Mouse (Mus musculus) forebrain, embryonic 16.5 days (tissue): Measurements from ENCODE around the gene Zdhhc17. TPM values are rescaled to one million over a fixed set of nuclear protein-coding genes. Genes with fewer than 3 reads are reported as not detected.
A peak's percentile ranks its signal among the peaks of the same experiment; 100 is the strongest.

ENCODE experiments used
- ATAC-seq: fragments of 200-750 bp; cut with Nextera tagmentation; 2 replicates; pipeline ENCODE4 v1.8.0; 2017; ENCODE audit warnings: mild to moderate bottlenecking, moderate library complexity
- H3K27ac ChIP-seq: fragments of 300-500 bp; sonication (generic); 2 replicates; pipeline ENCODE4 v1.5.1; 2014; ENCODE audit warnings: low read length, control low read depth
- H3K27me3 ChIP-seq: fragments of 300-500 bp; sonication (generic); replicated peaks from 2 replicates; pipeline ENCODE4 v1.6.1; 2014; ENCODE audit warnings: low read length; ENCODE audit not compliant: control insufficient read depth, insufficient read depth
- H3K36me3 ChIP-seq: fragments of 300-500 bp; sonication (generic); 2 replicates; pipeline ENCODE4 v1.6.1; 2014; ENCODE audit not compliant: control insufficient read depth, insufficient read depth
- H3K4me1 ChIP-seq: fragments of 300-500 bp; sonication (generic); replicated peaks from 2 replicates; pipeline ENCODE4 v1.6.1; 2014; ENCODE audit warnings: low read length; ENCODE audit not compliant: control insufficient read depth, insufficient read depth
- H3K4me2 ChIP-seq: fragments of 300-500 bp; sonication (generic); 2 replicates; pipeline ENCODE4 v1.6.1; 2014; ENCODE audit warnings: mild to moderate bottlenecking, low read length, control low read depth
- H3K4me3 ChIP-seq: fragments of 300-500 bp; sonication (generic); replicated peaks from 2 replicates; pipeline ENCODE4 v1.5.1; 2014; ENCODE audit warnings: mild to moderate bottlenecking, low read length, control low read depth
- H3K9ac ChIP-seq: fragments of 300-500 bp; sonication (generic); replicated peaks from 2 replicates; pipeline ENCODE4 v1.6.1; 2014; ENCODE audit warnings: low read depth, low read length, control low read depth
- H3K9me3 ChIP-seq: fragments of 300-500 bp; sonication (generic); 2 replicates; pipeline ENCODE4 v1.6.1; 2016; ENCODE audit warnings: low read length; ENCODE audit not compliant: control insufficient read depth
- WGBS: fragments of 180-500 bp; shearing (Covaris S2); extraction: QIAGEN DNeasy Blood & Tissue Kit; methylation state at CpG from one replicate; pipeline ENCODE4 v1.1.7; 2014; 5-methylcytosine and 5-hydroxymethylcytosine counted together
- polyA plus RNA-seq: library from polyadenylated mRNA; unstranded; fragments of >200 nt; fragmentation: Nextera tagmentation; extraction: Ambion mirVana; gene quantifications from 2 replicates; pipeline ENCODE4 v1.2.1, GENCODE M21; 2015

Zdhhc17 gene
- polyA plus RNA-seq, 1 experiment from 2014 or later = 63.6 TPM

- no peak for ATAC-seq
- 0 out of 2 replicates have a peak, but pooled peaks cover 4% of the 10 kb centered on the region for H3K4me1 ChIP-seq
- no peak overlapping the region for H3K27ac ChIP-seq
- H3K27me3 ChIP-seq = no peaks in the 10 kb centered on the region
- 76% methylated on average over 4 of the region's 4 CpGs for WGBS
- no peak overlapping the region for H3K9ac ChIP-seq
- H3K36me3 ChIP-seq = peaks cover 27% of the 10 kb centered on the region
- H3K4me2 ChIP-seq = no peak overlapping the region
- H3K9me3 ChIP-seq = no peaks in the 10 kb centered on the region
- no peak overlapping the region for H3K4me3 ChIP-seq
Measured at GRCm38 (mm10) chr10:110951748-110952147, 58.2 kb downstream of the Zdhhc17 start.

DNA sequence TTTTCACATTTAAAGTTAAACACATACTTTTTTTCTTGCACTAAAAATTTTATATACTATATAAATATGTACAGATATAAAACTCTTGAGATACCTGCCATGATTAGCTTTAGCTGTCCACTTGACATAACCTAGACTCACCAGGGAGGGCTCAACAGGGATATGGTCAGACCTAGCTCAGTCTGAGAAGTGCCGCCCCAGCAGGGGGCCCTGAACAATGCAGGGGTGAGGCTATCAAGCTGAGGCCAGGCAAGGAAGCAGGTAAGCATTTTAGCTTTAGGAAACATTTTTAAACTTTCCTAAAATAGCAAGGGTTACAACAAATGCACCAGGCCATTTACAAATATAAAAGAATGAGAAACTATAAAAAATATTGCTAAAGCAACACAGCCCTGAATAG, 58.8 kb downstream of the Zdhhc17 start:
- Histone ChIP-seq H3K36me3 (peaks cover 27% of the 10 kb centered on the region), H3K27ac (no peak overlapping the region), H3K27me3 (no peaks in the 10 kb centered on the region), H3K4me1 (0 out of 2 replicates have a peak, but pooled peaks cover 4% of the 10 kb centered on the region), H3K4me3 (no peak overlapping the region), H3K4me2 (no peak overlapping the region), H3K9me3 (no peaks in the 10 kb centered on the region), H3K9ac (no peak overlapping the region)
- 90% methylated on average over 1 of the region's 1 CpGs for WGBS
- no peak for ATAC-seq

DNA sequence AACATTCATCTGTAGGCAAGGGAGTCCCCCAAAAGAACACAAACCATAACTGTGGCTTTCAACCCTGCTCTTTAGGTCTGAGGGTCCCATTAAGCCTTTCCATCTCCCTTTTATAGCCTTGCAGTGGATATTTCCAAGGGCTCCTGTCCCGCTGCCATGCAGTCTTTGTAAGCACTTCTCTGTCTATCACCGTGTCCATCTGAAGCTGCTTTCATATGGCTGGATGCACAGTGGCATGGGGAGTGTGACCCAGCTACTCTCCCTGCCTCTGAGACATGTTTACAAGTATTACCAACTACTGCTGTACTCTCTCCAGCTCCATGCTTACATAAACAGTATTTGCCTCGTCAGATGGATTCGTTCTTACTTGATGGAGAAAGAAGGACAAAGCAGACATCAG, 62.4 kb downstream of the Zdhhc17 start:
- no peak overlapping the region for H3K9ac ChIP-seq
- peaks cover 28% of the 10 kb centered on the region for H3K36me3 ChIP-seq
- 0 out of 2 replicates have a peak, but pooled peaks cover 4% of the 10 kb centered on the region for H3K4me1 ChIP-seq
- no peak overlapping the region for H3K4me2 ChIP-seq
- no peak overlapping the region for H3K4me3 ChIP-seq
- H3K9me3 ChIP-seq = no peaks in the 10 kb centered on the region
- 82% methylated on average over 4 of the region's 4 CpGs for WGBS
- H3K27me3 ChIP-seq = no peaks in the 10 kb centered on the region
- no peak overlapping the region for H3K27ac ChIP-seq
- ATAC-seq = no peak

DNA sequence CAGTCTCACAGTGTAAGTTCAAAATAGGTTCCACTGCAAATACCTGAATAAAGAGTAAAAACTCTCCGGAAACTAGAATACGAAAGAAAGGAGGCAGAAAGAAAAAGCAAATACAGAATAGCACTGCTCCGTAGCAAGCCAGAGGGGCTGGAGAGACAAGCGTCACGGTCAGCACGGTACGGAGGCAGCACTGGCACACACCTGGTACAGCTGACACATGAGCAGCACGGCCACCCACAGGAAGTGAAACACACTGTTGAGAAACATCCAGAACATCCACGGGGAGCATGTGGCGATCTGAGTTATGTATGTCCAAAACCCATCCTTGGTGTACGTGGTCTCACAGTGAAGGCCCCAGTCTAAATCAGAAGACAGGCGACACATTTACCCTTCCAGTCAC, 64.0 kb downstream of the Zdhhc17 start:
- no peak overlapping the region for H3K9ac ChIP-seq
- no peak overlapping the region for H3K27ac ChIP-seq
- H3K4me1 ChIP-seq = no peaks in the 10 kb centered on the region
- WGBS = 93% methylated on average over 12 of the region's 12 CpGs
- peaks cover 32% of the 10 kb centered on the region for H3K36me3 ChIP-seq
- no peaks in the 10 kb centered on the region for H3K9me3 ChIP-seq
- ATAC-seq = no peak
- no peaks in the 10 kb centered on the region for H3K27me3 ChIP-seq
- no peak overlapping the region for H3K4me2 ChIP-seq
- no peak overlapping the region for H3K4me3 ChIP-seq

DNA sequence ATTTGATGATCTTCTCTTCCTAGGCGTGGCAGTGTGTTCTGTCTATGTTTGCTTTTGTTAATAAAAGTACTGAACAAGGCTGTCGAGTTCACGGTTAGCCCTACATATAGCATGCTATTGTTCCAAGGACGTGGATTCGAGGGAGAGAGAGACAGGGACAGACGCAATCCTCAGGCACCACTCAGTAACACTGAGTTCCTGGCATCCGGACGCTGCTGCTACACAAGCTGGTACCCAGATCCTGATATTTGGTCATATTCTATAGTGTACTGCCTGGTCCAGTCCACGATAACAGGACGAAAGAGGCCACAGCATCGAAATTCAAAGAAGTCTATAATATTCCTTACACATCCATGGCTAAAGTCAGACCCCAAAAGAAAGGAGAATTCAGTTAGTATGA, 65.8 kb downstream of the Zdhhc17 start:
- 95% methylated on average over 11 of the region's 11 CpGs for WGBS
- Histone ChIP-seq H3K4me1 (peaks cover 2% of the 10 kb centered on the region), H3K27me3 (no peaks in the 10 kb centered on the region), H3K36me3 (peaks cover 22% of the 10 kb centered on the region), H3K4me2 (no peak overlapping the region), H3K27ac (no peak overlapping the region), H3K9me3 (no peaks in the 10 kb centered on the region), H3K9ac (no peak overlapping the region), H3K4me3 (no peak overlapping the region)
- no peak for ATAC-seq

DNA sequence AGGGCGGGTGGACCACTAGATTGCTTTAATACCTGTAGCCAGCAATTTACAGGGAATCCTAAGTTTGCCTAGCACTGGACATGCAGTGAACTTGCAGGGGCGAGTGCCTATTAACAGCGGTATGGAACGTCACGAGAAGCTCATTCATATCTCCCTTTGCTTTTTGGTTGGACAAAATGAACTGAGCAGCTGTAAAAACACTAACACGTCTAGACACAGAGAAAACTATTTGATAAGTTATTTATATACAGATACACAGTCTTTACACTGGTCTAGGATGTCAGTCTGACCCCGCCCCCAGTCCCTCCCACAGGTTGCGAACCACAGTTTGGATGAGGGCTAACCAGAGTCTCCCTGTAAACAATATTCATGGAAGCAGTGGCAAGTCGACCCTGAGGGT, 67.1 kb downstream of the Zdhhc17 start:
- H3K27ac ChIP-seq = no peak overlapping the region
- H3K27me3 ChIP-seq = no peaks in the 10 kb centered on the region
- no peak for ATAC-seq
- peaks cover 22% of the 10 kb centered on the region for H3K36me3 ChIP-seq
- H3K4me1 ChIP-seq = peaks cover 6% of the 10 kb centered on the region
- no peak overlapping the region for H3K4me3 ChIP-seq
- no peaks in the 10 kb centered on the region for H3K9me3 ChIP-seq
- WGBS = 94% methylated on average over 9 of the region's 9 CpGs
- H3K4me2 ChIP-seq = no peak overlapping the region
- no peak overlapping the region for H3K9ac ChIP-seq

DNA sequence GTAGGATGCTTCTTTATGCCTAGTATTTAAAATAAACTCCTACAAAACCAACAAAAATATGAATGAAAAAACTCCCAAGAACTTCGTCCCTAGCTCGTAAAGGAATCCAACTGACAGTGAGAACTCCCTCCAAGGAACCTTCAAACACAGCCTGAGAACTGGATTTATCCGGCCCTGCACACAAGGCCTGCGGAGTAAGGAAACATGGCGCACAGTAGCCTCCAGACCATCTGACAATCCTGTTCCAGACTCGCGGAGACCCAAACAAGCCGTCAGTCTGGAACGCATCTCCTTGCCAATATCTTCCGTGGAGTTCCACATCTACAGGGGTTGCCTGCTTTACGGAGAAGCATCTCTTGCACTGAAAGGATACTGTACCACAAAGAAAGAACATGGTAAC, 68.0 kb downstream of the Zdhhc17 start:
- ATAC-seq = no peak
- H3K9ac ChIP-seq = no peak overlapping the region
- 88% methylated on average over 11 of the region's 11 CpGs for WGBS
- H3K4me1 ChIP-seq = peaks cover 6% of the 10 kb centered on the region
- no peak overlapping the region for H3K4me2 ChIP-seq
- peaks cover 15% of the 10 kb centered on the region for H3K36me3 ChIP-seq
- no peaks in the 10 kb centered on the region for H3K9me3 ChIP-seq
- H3K27me3 ChIP-seq = no peaks in the 10 kb centered on the region
- H3K27ac ChIP-seq = no peak overlapping the region
- H3K4me3 ChIP-seq = no peak overlapping the region

DNA sequence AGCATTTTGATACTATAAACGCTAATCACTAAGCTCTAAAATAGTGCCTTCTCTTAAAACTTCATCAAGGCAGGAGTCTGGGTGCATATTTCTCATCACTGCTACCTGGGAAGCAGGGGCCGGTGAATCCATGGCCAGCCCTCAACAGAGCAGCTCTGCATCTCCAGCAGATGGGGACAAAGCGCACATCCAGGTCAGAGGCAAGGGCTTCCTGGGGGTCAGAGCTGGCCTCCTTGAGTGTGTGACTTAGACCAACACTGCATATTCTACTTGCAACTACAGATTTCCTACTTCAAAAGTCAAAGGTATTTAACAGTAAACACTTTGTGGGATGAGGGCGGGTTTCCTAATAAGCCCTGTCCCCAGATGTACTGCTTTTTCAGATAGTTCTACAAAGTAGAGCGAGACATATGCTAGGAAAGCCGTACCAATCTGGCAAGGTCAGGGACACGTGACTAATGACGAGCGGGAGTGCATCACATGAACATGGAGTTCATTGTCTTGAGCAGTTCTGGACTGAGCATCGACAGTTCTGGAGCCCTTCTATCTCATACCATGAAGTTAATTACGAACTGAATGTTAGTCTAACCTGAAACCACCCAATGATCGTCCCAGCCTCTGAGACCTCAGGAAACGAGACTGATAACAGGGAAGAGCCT, 69.1 kb downstream of the Zdhhc17 start:
- no peak for ATAC-seq
- Histone ChIP-seq H3K27ac (no peak overlapping the region), H3K4me2 (no peak overlapping the region), H3K4me1 (peaks cover 6% of the 10 kb centered on the region), H3K27me3 (no peaks in the 10 kb centered on the region), H3K9me3 (no peaks in the 10 kb centered on the region), H3K36me3 (peaks cover 12% of the 10 kb centered on the region), H3K4me3 (no peak overlapping the region), H3K9ac (no peak overlapping the region)
- 87% methylated on average over 13 of the region's 13 CpGs for WGBS

- H3K9ac ChIP-seq = no peak overlapping the region
- no peak overlapping the region for H3K4me3 ChIP-seq
- H3K36me3 ChIP-seq = peaks cover 9% of the 10 kb centered on the region
- no peak overlapping the region for H3K4me2 ChIP-seq
- no peaks in the 10 kb centered on the region for H3K9me3 ChIP-seq
- H3K4me1 ChIP-seq = peaks cover 6% of the 10 kb centered on the region
- no peaks in the 10 kb centered on the region for H3K27me3 ChIP-seq
- 57% methylated on average over 4 of the region's 4 CpGs for WGBS
- 0 out of 2 replicates have a peak, but pooled peaks have one; percentile 22 for ATAC-seq
- H3K27ac ChIP-seq = peak overlapping the region; percentile 42; the same call in 1 of the 2 replicates
Measured at GRCm38 (mm10) chr10:110939717-110940116, 70.2 kb downstream of the Zdhhc17 start.
